Mouse (Mus musculus) spleen, adult 2 months (tissue): ENCODE data around the gene Eppin.

Experiments used
- CTCF ChIP-seq: fragments of 200-500 bp; IDR thresholded peaks from 2 replicates; pipeline ENCODE4 v1.5.1; 2011; ENCODE audit warnings: mild to moderate bottlenecking, inconsistent platforms; ENCODE audit not compliant: insufficient read depth, insufficient read length, insufficient replicate concordance; ENCODE audit errors: extremely low read depth
- POLR2A ChIP-seq: fragments of 200-500 bp; IDR thresholded peaks from 2 replicates; pipeline ENCODE4 v1.6.1; 2011; ENCODE audit warnings: low read depth, low read length, inconsistent platforms

DNA sequence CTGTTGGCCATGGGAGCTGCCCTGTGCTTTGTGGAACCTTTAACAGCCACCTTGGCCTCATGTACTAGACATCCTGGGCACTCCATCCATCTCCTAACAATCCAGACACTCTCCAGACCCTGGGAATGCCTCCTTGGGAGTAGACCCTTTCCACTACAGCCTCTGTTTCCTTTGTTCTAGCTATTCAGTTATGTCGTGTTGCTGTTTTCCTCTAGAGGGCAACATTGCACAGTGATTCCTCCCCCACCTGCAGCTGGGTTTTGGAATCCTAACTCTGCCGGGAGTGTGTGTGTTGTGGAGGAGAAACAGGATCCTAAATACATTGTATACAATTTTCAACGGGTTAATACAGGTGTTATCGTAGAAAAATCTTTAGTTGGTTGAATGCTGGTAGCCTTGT, 1.4 kb downstream of the Eppin start:
- no peak for TF ChIP-seq POLR2A
- peak; percentile 11; the same call in 1 of the 2 replicates for TF ChIP-seq CTCF
